Mouse (Mus musculus): ENCODE measurements around the gene Dnah2.
A peak's percentile ranks its signal among the peaks of the same experiment; 100 is the strongest.

Gene Dnah2

DNA sequence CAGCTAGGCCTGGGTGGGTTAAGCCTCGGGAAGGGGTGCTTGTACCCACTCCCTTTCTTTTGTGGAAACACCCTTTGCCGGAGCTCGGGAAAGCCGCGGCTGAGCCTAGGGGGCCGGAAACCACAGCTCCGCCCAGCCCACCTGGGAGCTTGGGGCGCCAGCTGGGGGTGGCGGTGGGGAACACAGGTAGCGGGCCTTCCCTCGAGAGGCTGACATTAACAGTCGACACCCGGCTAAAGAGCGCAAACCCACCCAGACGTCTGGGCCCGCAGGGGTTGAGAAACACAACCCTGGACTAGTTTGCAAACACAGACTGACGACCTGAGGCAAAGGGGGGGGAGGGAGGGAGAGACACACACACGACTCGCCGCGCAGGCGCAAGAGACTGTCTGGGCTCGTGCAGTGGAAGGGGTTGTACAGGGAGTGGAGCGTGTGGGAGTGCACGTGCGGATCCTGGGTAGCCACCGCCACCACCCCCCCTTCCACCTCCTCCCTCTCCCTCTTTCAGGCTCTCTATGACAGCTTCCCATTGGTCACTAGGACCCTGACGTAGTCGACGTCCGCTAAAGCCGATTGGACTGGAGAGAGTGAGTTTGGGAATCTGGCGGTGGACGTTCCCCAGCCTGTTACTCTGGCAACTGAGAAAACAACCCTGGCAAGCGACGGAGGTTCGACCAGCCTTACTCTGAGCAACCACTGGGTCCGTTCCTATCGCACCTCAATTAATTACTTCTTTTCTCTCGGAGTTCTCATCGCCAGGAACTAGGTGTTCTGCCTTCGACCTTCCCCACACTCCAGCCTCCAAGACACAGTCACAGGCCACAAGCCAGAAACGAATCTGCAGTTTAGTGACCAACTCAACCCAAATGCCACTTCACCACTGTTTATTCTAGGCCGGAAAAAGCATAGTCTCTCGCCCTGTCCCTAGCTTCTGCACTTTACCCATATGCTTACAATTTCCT is 130.1 kb downstream of the Dnah2 start:
- peak; percentile 66 for DNase-seq (ENCODE audit: low spot score)

DNA sequence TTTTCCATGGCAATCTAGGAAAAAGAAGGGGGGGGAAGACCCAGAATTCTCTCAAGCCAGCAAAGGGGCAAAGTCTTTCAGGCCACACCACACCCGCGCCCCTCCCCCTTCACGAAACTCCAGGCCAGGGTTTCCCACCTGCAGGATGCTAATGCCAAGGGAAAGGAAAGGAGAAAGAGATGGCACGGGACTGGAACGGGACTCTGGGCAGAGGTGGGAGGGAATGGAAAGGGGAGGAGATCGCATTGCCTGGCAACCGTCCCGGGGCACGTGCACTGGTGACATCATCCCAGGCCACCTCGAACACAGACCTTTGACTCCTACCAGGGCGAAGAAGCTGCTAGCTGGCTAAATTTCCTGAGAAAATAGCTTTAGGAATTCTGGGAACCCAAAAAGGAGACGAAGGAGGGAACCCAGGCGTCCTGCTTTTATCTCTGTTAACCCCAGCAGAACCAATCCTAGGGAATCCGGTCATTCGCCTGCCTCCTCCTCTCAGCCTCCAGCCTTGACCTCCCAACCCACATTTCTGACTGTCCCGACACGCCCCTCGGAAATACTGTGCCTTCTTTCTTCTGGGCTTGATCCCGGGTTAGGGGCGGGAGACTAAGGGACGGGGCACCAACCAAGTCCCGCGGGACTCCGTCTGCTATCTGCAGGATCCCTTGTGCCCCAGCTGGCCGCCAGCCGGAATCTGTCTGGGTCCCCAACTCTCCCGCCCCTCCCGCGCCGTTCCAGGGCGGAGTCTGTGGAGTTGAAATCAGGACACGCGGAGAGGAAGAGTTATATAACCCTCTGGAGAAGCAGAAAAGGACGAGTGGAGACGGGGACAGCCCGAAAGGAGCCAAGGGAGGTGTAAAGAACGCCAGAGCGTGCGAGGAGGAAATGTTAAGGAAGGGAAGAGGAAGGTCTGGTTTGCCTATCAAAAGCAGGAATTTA is 131.2 kb downstream of the Dnah2 start:
- peak; percentile 58 for DNase-seq (ENCODE audit: low spot score)

- DNase-seq (ENCODE audit: low spot score), result no peak
Observed at GRCm38 (mm10) chr11:69416921-69417448, 131.9 kb downstream of the Dnah2 start.

DNA sequence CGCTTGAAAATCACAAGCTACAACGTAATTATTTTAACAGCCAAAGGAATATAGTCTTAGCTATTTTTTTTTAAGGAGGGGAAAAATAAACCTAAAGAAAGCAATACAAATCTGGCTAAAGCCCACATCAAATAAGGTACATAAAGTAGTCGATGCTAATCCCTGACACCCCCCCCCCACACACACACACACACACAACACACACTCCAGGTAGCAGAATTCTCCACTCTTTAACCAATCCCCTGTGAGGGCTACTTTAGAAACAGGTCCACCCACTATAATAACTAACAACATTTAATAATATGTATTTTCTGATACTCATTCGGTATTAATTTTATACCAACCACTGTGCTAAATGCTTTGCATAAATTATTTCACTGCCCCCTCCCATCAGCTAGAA is 132.4 kb downstream of the Dnah2 start:
- DNase-seq (ENCODE audit: low spot score), result no peak

DNA sequence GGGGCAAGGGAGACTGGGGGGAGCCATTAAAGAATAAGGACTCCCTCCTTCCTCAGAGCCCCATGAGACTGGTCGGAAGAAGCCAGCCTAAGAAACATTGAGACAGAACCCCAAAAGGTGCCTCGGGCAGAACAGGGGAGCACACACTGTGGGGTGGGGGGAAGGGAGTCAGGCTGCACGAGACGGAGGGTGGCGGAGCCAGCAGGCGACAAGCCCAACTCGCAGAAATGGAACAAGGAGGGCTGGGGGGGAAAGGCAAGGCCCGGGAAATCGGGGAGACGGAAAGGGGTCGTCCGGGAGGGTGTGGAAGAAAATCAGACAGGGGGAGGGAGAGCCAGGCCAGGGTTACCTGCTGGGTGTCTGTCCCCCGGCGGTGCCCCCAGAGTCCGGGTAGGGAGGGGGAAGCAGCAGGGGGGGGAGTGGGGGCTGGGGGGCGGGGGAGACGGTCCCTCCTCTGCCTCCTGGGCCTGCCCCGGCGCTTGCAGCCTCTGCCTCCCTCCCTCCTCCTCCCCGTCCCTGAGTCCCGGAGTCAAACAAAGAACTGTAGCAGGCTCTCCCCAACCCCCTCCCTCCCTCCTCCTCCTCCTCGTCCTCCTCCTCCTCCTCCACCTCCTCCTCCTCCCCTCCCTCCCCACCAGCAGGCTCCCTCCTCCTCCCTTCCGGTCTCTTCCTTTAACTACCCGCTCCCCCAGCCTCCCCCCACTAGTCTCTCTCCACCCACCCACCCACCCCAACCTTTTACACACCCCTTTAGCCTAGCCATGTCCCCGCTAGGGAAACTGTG is 133.1 kb downstream of the Dnah2 start:
- no peak for DNase-seq (ENCODE audit: low spot score)

GRCm38 (mm10) chr11:69415327-69415667 is 133.6 kb downstream of the Dnah2 start:
- no peak for DNase-seq (ENCODE audit: low spot score)

GRCm38 (mm10) chr11:69414421-69415326 is 134.2 kb downstream of the Dnah2 start:
- DNase-seq (ENCODE audit: low spot score), result no peak

- DNase-seq (ENCODE audit: low spot score), result no peak
Observed at GRCm38 (mm10) chr11:69413221-69414181, 135.4 kb downstream of the Dnah2 start, which contains the start of gene Kdm6b. Gene Kdm6b, minus strand, starts transcription at chr11:69413675.

GRCm38 (mm10) chr11:69412548-69412947 is 136.4 kb downstream of the Dnah2 start:
- DNase-seq (ENCODE audit: low spot score), result no peak

DNA sequence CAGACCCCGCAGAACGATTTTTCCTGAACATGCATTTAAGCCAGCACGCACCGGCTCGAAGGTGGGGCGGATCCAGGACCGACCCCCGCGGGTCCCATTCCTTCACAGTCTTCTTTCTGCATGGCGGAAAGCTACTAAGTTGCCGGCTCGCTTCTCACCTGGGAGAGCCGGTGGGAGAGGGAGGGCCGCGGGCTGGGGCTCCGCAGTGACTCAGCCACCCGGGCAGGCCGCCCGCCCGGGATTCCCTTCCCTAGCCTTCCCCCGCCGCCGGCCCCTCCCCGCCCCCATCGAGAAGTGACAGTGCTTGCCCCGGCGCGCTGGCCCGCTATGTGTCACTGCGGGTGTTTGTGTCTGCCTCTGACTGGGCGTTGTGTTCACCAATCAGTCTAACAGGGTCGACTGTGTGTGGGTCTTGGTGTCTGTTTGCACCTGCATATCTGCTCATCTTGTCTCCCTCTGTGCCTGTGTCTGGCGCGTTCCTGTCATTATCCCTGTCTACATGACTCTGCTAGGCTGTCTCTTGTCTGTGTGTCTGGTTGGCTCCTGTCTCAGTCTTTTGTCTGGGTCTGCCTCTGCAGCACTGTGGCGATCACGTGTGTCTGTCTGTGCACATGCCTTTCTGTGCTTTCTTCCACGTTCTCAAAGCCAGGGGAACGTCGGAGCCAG is 137.2 kb downstream of the Dnah2 start:
- no peak for DNase-seq (ENCODE audit: low spot score)

- DNase-seq (ENCODE audit: low spot score), result peak; percentile 81
Observed at GRCm38 (mm10) chr11:69411073-69411535, 137.8 kb downstream of the Dnah2 start.

- DNase-seq (ENCODE audit: low spot score), result no peak
Observed at GRCm38 (mm10) chr11:69410310-69411072, 138.4 kb downstream of the Dnah2 start.

DNA sequence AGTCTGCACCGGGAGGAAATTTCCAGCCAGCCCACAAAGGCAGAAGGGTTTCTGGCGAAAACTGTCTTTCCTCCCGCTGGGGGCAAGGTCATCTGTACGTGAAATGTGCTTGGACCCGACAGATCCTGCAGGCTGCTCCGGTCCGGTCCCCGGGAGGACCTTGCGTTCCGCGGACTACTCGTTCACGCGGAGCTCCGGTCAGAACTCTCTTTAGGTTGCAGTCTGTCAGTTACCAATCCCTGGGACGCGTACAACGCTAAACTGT is 138.9 kb downstream of the Dnah2 start:
- DNase-seq (ENCODE audit: low spot score), result no peak

DNA sequence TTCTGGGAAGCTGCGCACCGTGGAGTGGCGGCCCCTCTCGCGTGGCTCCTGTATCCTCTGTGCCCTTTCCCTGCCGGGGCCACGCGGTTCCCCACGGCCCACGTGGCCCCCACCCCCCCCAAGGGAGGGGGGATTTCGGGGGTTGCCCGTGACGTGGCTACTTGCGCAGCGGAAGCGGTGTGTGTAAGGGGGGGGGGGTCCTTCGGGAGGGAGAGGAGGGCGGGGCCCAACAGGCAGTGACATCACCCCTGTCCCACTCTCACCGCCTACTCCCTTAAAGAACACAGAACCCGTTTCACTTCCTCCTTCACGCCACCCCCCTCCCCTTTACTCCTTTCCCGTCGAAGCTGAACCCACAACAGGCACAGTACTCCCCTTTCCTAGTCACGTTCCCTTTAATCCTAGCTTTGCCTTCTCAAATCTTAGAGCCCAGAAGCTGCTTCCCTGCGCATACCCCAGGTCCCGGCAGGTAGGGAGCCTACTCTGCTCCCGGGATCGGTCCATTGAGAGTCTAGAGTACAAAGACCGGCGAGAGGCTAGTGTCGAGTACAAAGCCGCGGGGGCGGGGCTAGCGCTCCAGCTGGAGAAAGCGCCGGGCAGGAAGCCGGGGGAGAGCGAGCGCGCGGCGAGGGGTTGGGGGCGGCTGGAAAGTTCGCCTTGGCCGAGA is 139.4 kb downstream of the Dnah2 start:
- peak; percentile 76 for DNase-seq (ENCODE audit: low spot score)

DNA sequence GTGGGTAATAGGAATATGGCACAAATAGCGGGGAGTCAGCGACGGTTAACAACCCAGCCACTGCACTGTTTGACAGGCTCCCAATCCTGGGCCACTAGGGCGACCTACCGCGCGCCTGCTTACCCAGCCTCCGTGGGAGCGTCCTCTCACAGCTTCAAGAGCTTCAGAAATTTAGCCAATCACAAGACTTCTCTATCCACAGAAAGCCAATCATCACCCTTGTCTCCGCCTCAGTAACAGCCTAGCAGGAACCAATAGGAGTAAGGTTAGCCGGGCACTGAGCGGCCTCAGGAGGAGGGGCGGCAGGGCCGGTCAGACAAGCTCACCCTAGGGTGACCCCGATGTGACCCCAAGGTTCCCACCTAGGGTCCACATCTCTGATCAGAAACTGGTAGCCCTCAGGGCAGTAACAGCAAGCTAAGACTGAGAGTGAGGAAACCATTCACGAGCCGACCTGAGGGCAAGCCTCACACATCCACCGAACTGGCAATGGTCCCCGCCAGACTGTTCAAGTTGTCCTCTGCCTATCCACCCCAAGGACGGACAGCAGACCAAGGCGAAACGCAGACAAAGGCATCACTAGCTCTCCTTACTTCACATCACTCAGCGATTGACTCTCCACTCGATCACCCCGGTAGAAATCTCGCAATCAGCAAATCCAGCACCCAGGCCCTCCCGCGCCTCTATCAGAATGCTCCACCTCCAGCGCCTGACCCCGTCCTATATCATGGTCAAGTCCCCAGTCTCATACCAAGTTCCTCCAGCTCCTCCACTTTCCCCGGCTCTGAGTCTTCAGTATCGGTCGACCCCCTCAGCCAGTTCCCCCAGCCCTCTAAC is 140.2 kb downstream of the Dnah2 start:
- DNase-seq (ENCODE audit: low spot score), result peak; percentile 76

DNA sequence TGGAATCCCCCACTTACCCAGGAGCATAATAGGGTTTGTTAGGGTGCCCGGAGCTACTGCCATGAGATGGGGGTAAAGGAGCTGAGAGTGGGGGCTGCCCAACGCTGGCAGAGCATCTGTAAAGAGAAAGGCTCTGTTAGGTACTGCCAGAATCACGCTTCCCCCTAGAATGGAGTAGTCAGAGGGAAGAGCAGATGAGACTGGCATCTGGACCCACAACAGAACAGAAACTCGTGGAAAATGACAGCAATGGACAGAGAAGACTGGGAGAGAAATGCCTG is 141.2 kb downstream of the Dnah2 start:
- DNase-seq (ENCODE audit: low spot score), result no peak

Data from spleen, adult 12 weeks (tissue).